17 mouse cellular contexts compared by ENCODE assay signal in genomic region chr2:173802176-173802575, GRCm38 (mm10).
"Had no signal": no experiment of that assay in that cellular context is flagged by ENCODE, and none has a peak within 500 bp of the region (broad histone marks: within the 10 kb centered on the region; RNA-seq: fewer than 3 reads in every experiment).

No protein-coding gene starts in this region.

- H3K4me3 ChIP-seq: layer of hippocampus, adult 2 months; limb, embryonic 12.5 days; liver, embryonic 12.5 days; liver, embryonic 15.5 days; myocyte; neural tube, embryonic 13.5 days; stomach, embryonic 15.5 days had no signal

- H3K4me1 ChIP-seq: liver, embryonic 12.5 days; liver, embryonic 15.5 days; stomach, embryonic 15.5 days had no signal

- DNase-seq: layer of hippocampus, adult 9-11 months; liver; lung, adult 18-20 months; midbrain, embryonic 14.5 days; retina, postnatal 1 day; right cerebral cortex, postnatal 25 days; thymus, postnatal 25 days had no signal

- H3K9me3 ChIP-seq: limb, embryonic 12.5 days; liver, embryonic 12.5 days; liver, embryonic 15.5 days; neural tube, embryonic 13.5 days; stomach, embryonic 15.5 days had no signal

- H3K36me3 ChIP-seq: limb, embryonic 12.5 days; liver, embryonic 12.5 days; liver, embryonic 15.5 days; neural tube, embryonic 13.5 days; stomach, embryonic 15.5 days had no signal

- H3K4me2 ChIP-seq: limb, embryonic 12.5 days; liver, embryonic 12.5 days; liver, embryonic 15.5 days; neural tube, embryonic 13.5 days; stomach, embryonic 15.5 days had no signal

- H3K27ac ChIP-seq: kidney, postnatal 0 days; layer of hippocampus, adult 2 months; liver, embryonic 12.5 days; liver, embryonic 15.5 days; macrophage; neural tube, embryonic 13.5 days; stomach, embryonic 15.5 days had no signal

- H3K27me3 ChIP-seq: limb, embryonic 12.5 days; liver, embryonic 12.5 days; liver, embryonic 15.5 days; neural tube, embryonic 13.5 days; stomach, embryonic 15.5 days had no signal

- ATAC-seq: intestine, postnatal 0 days; liver, embryonic 12.5 days had no signal

- H3K9ac ChIP-seq: limb, embryonic 12.5 days; liver, embryonic 12.5 days; liver, embryonic 15.5 days; neural tube, embryonic 13.5 days; stomach, embryonic 15.5 days had no signal
